Mouse (Mus musculus) midbrain, embryonic 13.5 days (tissue): Measurements from ENCODE around the gene Strn. TPM values are rescaled to one million over a fixed set of nuclear protein-coding genes. Genes with fewer than 3 reads are reported as not detected.

Experiments used
- ATAC-seq: fragments of 200-750 bp; cut with Nextera tagmentation; 2 replicates; pipeline ENCODE4 v1.8.0; 2017; ENCODE audit warnings: mild to moderate bottlenecking, moderate TSS enrichment, moderate library complexity
- H3K27ac ChIP-seq: fragments of 300-500 bp; sonication (generic); 2 replicates; pipeline ENCODE4 v1.5.1; 2015; ENCODE audit warnings: inconsistent platforms, mild to moderate bottlenecking, moderate library complexity
- H3K27me3 ChIP-seq: fragments of 300-500 bp; sonication (generic); 2 replicates; pipeline ENCODE4 v1.6.1; 2015; ENCODE audit warnings: mild to moderate bottlenecking, inconsistent platforms
- H3K36me3 ChIP-seq: fragments of 300-500 bp; sonication (generic); 2 replicates; pipeline ENCODE4 v1.6.1; 2015; ENCODE audit warnings: mild to moderate bottlenecking, inconsistent platforms
- H3K4me1 ChIP-seq: fragments of 300-500 bp; sonication (generic); replicated peaks from 2 replicates; pipeline ENCODE4 v1.6.1; 2015; ENCODE audit warnings: inconsistent platforms
- H3K4me2 ChIP-seq: fragments of 300-500 bp; sonication (generic); replicated peaks from 2 replicates; pipeline ENCODE4 v1.6.1; 2015; ENCODE audit warnings: moderate library complexity, mild to moderate bottlenecking, inconsistent platforms
- H3K4me3 ChIP-seq: fragments of 300-500 bp; sonication (generic); replicated peaks from 2 replicates; pipeline ENCODE4 v1.5.1; 2015; ENCODE audit warnings: mild to moderate bottlenecking, inconsistent platforms
- H3K9ac ChIP-seq: fragments of 300-500 bp; sonication (generic); replicated peaks from 2 replicates; pipeline ENCODE4 v1.6.1; 2015; ENCODE audit warnings: mild to moderate bottlenecking, inconsistent platforms
- H3K9me3 ChIP-seq: fragments of 300-500 bp; sonication (generic); 2 replicates; pipeline ENCODE4 v1.6.1; 2016; ENCODE audit warnings: mild to moderate bottlenecking, inconsistent platforms
- WGBS: fragments of 180-500 bp; shearing (Covaris S2); methylation state at CpG from one replicate; pipeline ENCODE4 v1.1.7; 2015; 5-methylcytosine and 5-hydroxymethylcytosine counted together
- polyA plus RNA-seq: library from polyadenylated mRNA; unstranded; fragments of >200 nt; fragmentation: Nextera tagmentation; extraction: Ambion mirVana; gene quantifications from 2 replicates; pipeline ENCODE4 v1.2.1, GENCODE M21; 2015

Strn gene
- polyA plus RNA-seq, 1 experiment from 2014 or later: 5.0 TPM

- WGBS: 72% methylated on average over 6 of the region's 6 CpGs
- no peak overlapping the region for H3K9ac ChIP-seq
- no peak overlapping the region for H3K27ac ChIP-seq
- H3K36me3 ChIP-seq: no peaks in the 10 kb centered on the region
- no peak overlapping the region for H3K4me3 ChIP-seq
- H3K9me3 ChIP-seq: no peaks in the 10 kb centered on the region
- ATAC-seq: no peak
- no peaks in the 10 kb centered on the region for H3K27me3 ChIP-seq
- no peaks in the 10 kb centered on the region for H3K4me1 ChIP-seq
- H3K4me2 ChIP-seq: no peak overlapping the region
These were observed 125.9 kb downstream of the Strn start for GRCm38 (mm10) chr17:78611117-78611516.

- Histone ChIP-seq H3K4me3 (no peak overlapping the region), H3K9me3 (no peaks in the 10 kb centered on the region), H3K9ac (no peak overlapping the region), H3K4me1 (no peaks in the 10 kb centered on the region), H3K4me2 (no peak overlapping the region), H3K27me3 (no peaks in the 10 kb centered on the region), H3K27ac (no peak overlapping the region), H3K36me3 (no peaks in the 10 kb centered on the region)
- no peak for ATAC-seq
- WGBS: 93% methylated on average over 13 of the region's 13 CpGs
These were observed 127.7 kb downstream of the Strn start for GRCm38 (mm10) chr17:78609191-78609855.

GRCm38 (mm10) chr17:78608716-78609115 lies 128.3 kb downstream of the Strn start:
- Histone ChIP-seq H3K4me3 (no peak overlapping the region), H3K27ac (no peak overlapping the region), H3K27me3 (no peaks in the 10 kb centered on the region), H3K4me1 (no peaks in the 10 kb centered on the region), H3K36me3 (no peaks in the 10 kb centered on the region), H3K9ac (no peak overlapping the region), H3K4me2 (no peak overlapping the region), H3K9me3 (no peaks in the 10 kb centered on the region)
- ATAC-seq: no peak
- WGBS: 84% methylated on average over 8 of the region's 8 CpGs

GRCm38 (mm10) chr17:78608135-78608670 lies 128.8 kb downstream of the Strn start:
- Histone ChIP-seq H3K27ac (no peak overlapping the region), H3K36me3 (no peaks in the 10 kb centered on the region), H3K4me2 (no peak overlapping the region), H3K4me3 (no peak overlapping the region), H3K9ac (no peak overlapping the region), H3K4me1 (no peaks in the 10 kb centered on the region), H3K9me3 (no peaks in the 10 kb centered on the region), H3K27me3 (no peaks in the 10 kb centered on the region)
- ATAC-seq: no peak
- WGBS: 83% methylated on average over 16 of the region's 16 CpGs

- H3K4me3 ChIP-seq: no peak overlapping the region
- ATAC-seq: no peak
- WGBS: 72% methylated on average over 6 of the region's 6 CpGs
These were observed 132.6 kb downstream of the Strn start for GRCm38 (mm10) chr17:78604431-78604830.

GRCm38 (mm10) chr17:78603872-78604271 lies 133.1 kb downstream of the Strn start:
- Histone ChIP-seq H3K9ac (no peak overlapping the region), H3K4me2 (no peak overlapping the region)

More at GRCm38 (mm10) chr17:78604431-78604830, 132.6 kb downstream of the Strn start:
- no peaks in the 10 kb centered on the region for H3K9me3 ChIP-seq
- H3K9ac ChIP-seq: no peak overlapping the region
- H3K27ac ChIP-seq: no peak overlapping the region
- H3K27me3 ChIP-seq: no peaks in the 10 kb centered on the region
- no peaks in the 10 kb centered on the region for H3K36me3 ChIP-seq
- peaks cover 11% of the 10 kb centered on the region; the same call in 1 of the 2 replicates for H3K4me1 ChIP-seq
- H3K4me2 ChIP-seq: no peak overlapping the region

GRCm38 (mm10) chr17:78602316-78602715 lies 134.7 kb downstream of the Strn start:
- no peaks in the 10 kb centered on the region for H3K27me3 ChIP-seq
- no peak overlapping the region for H3K4me3 ChIP-seq
- H3K36me3 ChIP-seq: no peaks in the 10 kb centered on the region
- H3K4me1 ChIP-seq: peaks cover 11% of the 10 kb centered on the region; the same call in 1 of the 2 replicates
- H3K9ac ChIP-seq: no peak overlapping the region
- H3K27ac ChIP-seq: no peak overlapping the region
- WGBS: 82% methylated on average over 14 of the region's 14 CpGs
- no peaks in the 10 kb centered on the region for H3K9me3 ChIP-seq
- H3K4me2 ChIP-seq: no peak overlapping the region
- no peak for ATAC-seq

More at GRCm38 (mm10) chr17:78603872-78604271, 133.1 kb downstream of the Strn start:
- whole genome bisulfite sequencing: 40% methylated on average over 8 of the region's 8 CpGs
- no peak overlapping the region for H3K4me3 ChIP-seq
- H3K27ac ChIP-seq: no peak overlapping the region
- no peaks in the 10 kb centered on the region for H3K27me3 ChIP-seq
- ATAC-seq: no peak
- H3K36me3 ChIP-seq: no peaks in the 10 kb centered on the region
- H3K9me3 ChIP-seq: no peaks in the 10 kb centered on the region
- H3K4me1 ChIP-seq: peaks cover 11% of the 10 kb centered on the region; the same call in 1 of the 2 replicates

- Histone ChIP-seq H3K9me3 (no peaks in the 10 kb centered on the region), H3K4me3 (no peak overlapping the region), H3K9ac (no peak overlapping the region), H3K4me2 (no peak overlapping the region), H3K36me3 (no peaks in the 10 kb centered on the region), H3K27ac (no peak overlapping the region), H3K4me1 (peaks cover 11% of the 10 kb centered on the region; the same call in 1 of the 2 replicates), H3K27me3 (no peaks in the 10 kb centered on the region)
- 75% methylated on average over 12 of the region's 12 CpGs for WGBS
- ATAC-seq: 0 out of 2 replicates have a peak, but pooled peaks have one; percentile 26
These were observed 135.4 kb downstream of the Strn start for GRCm38 (mm10) chr17:78601601-78602000.

GRCm38 (mm10) chr17:78601042-78601441 lies 136.0 kb downstream of the Strn start:
- peaks cover 11% of the 10 kb centered on the region; the same call in 1 of the 2 replicates for H3K4me1 ChIP-seq
- H3K9ac ChIP-seq: no peak overlapping the region
- ATAC-seq: no peak
- H3K36me3 ChIP-seq: no peaks in the 10 kb centered on the region
- H3K4me3 ChIP-seq: no peak overlapping the region
- H3K4me2 ChIP-seq: no peak overlapping the region
- WGBS: 78% methylated on average over 6 of the region's 6 CpGs
- H3K9me3 ChIP-seq: no peaks in the 10 kb centered on the region
- H3K27me3 ChIP-seq: no peaks in the 10 kb centered on the region
- H3K27ac ChIP-seq: no peak overlapping the region

Other genes starting within 250 kb of the Strn start
- 14.6 and 16.1 TPM in 2 replicates for gene Vit, start 229.1 kb downstream of the Strn start, polyA plus RNA-seq
- gene Heatr5b, start 98.2 kb upstream of the Strn start, polyA plus RNA-seq: 21.7 and 22.6 TPM in 2 replicates
- 45.9 and 53.5 TPM in 2 replicates for gene Gpatch11, start 98.4 kb upstream of the Strn start, polyA plus RNA-seq
- 3.0 and 3.4 TPM in 2 replicates for gene Eif2ak2, start 145.4 kb upstream of the Strn start, polyA plus RNA-seq
- gene Sult6b1, start 169.8 kb upstream of the Strn start, polyA plus RNA-seq: 0.28 TPM in 1 of 2 replicates, not detected in the other
- 123 and 128 TPM in 2 replicates for gene Cebpzos, start 179.3 kb upstream of the Strn start, polyA plus RNA-seq
- gene Cebpz, start 199.9 kb upstream of the Strn start, polyA plus RNA-seq: 58.6 and 68.4 TPM in 2 replicates
- gene Ndufaf7, start 199.9 kb upstream of the Strn start, polyA plus RNA-seq: 52.6 and 61.6 TPM in 2 replicates